Mouse (Mus musculus): ENCODE measurements around the gene Tmem106c. TPM values are rescaled to one million over a fixed set of nuclear protein-coding genes. Genes with fewer than 3 reads are reported as not detected.

Tmem106c gene
- polyA plus RNA-seq, 1 experiment = 7.1 TPM

GRCm38 (mm10) chr15:97955286-97955685 lies 8.7 kb upstream of the Tmem106c start:
- Histone ChIP-seq H3K4me3 (replicated peaks; ENCODE audit: control insufficient read depth, low read depth, low read length) (no peak overlapping the region), H3K4me1 (ENCODE audit: control insufficient read depth, insufficient read depth, low read length) (no peaks in the 10 kb centered on the region), H3K27ac (ENCODE audit: control insufficient read depth, insufficient read depth, low read depth, low read length, poor library complexity) (peak overlapping the region; percentile 73)
- TF ChIP-seq CTCF (IDR thresholded peaks at IDR 0.05; ENCODE audit: control insufficient read depth, insufficient read depth, low read length) (no peak), POLR2A (IDR thresholded peaks at IDR 0.05; ENCODE audit: borderline replicate concordance, control insufficient read depth, low read depth, low read length) (no peak)
- WGBS = 45% methylated on average over 1 of the region's 1 CpGs

GRCm38 (mm10) chr15:97955742-97956141 lies 8.3 kb upstream of the Tmem106c start:
- Histone ChIP-seq H3K27ac (ENCODE audit: control insufficient read depth, insufficient read depth, low read depth, low read length, poor library complexity) (0 out of 2 replicates have a peak overlapping the region, but pooled peaks have one; percentile 2), H3K4me3 (replicated peaks; ENCODE audit: control insufficient read depth, low read depth, low read length) (no peak overlapping the region)
- WGBS = 61% methylated on average over 4 of the region's 4 CpGs

GRCm38 (mm10) chr15:97956416-97956815 lies 7.6 kb upstream of the Tmem106c start:
- TF ChIP-seq CTCF (IDR thresholded peaks at IDR 0.05; ENCODE audit: control insufficient read depth, insufficient read depth, low read length) (no peak), POLR2A (IDR thresholded peaks at IDR 0.05; ENCODE audit: borderline replicate concordance, control insufficient read depth, low read depth, low read length) (no peak)

More at GRCm38 (mm10) chr15:97955742-97956141, 8.3 kb upstream of the Tmem106c start:
- no peaks in the 10 kb centered on the region for H3K4me1 ChIP-seq (ENCODE audit: control insufficient read depth, insufficient read depth, low read length)
- TF ChIP-seq POLR2A (IDR thresholded peaks at IDR 0.05; ENCODE audit: borderline replicate concordance, control insufficient read depth, low read depth, low read length) (no peak), CTCF (IDR thresholded peaks at IDR 0.05; ENCODE audit: control insufficient read depth, insufficient read depth, low read length) (no peak)

GRCm38 (mm10) chr15:97963329-97963988 lies 541 bp upstream of the Tmem106c start:
- TF ChIP-seq CTCF (IDR thresholded peaks at IDR 0.05; ENCODE audit: control insufficient read depth, insufficient read depth, low read length) = no peak
- WGBS = 2% methylated on average over 13 of the region's 13 CpGs
- Histone ChIP-seq H3K4me3 (replicated peaks; ENCODE audit: control insufficient read depth, low read depth, low read length) (peak overlapping the region; percentile 71), H3K4me1 (ENCODE audit: control insufficient read depth, insufficient read depth, low read length) (peaks cover 1% of the 10 kb centered on the region; the same call in 1 of the 2 replicates), H3K27ac (ENCODE audit: control insufficient read depth, insufficient read depth, low read depth, low read length, poor library complexity) (peak overlapping the region; percentile 17; the same call in 1 of the 2 replicates)

More at GRCm38 (mm10) chr15:97956416-97956815, 7.6 kb upstream of the Tmem106c start:
- Histone ChIP-seq H3K4me3 (replicated peaks; ENCODE audit: control insufficient read depth, low read depth, low read length) (no peak overlapping the region), H3K27ac (ENCODE audit: control insufficient read depth, insufficient read depth, low read depth, low read length, poor library complexity) (no peak overlapping the region; the same call in 1 of the 2 replicates), H3K4me1 (ENCODE audit: control insufficient read depth, insufficient read depth, low read length) (no peaks in the 10 kb centered on the region)
- WGBS = 82% methylated on average over 11 of the region's 11 CpGs

GRCm38 (mm10) chr15:97964836-97965187 lies 812 bp downstream of the Tmem106c start:
- TF ChIP-seq POLR2A (IDR thresholded peaks at IDR 0.05; ENCODE audit: borderline replicate concordance, control insufficient read depth, low read depth, low read length) (no peak), CTCF (IDR thresholded peaks at IDR 0.05; ENCODE audit: control insufficient read depth, insufficient read depth, low read length) (no peak)
- 54% methylated on average over 7 of the region's 7 CpGs for WGBS
- Histone ChIP-seq H3K4me3 (replicated peaks; ENCODE audit: control insufficient read depth, low read depth, low read length) (no peak overlapping the region), H3K4me1 (ENCODE audit: control insufficient read depth, insufficient read depth, low read length) (peaks cover 1% of the 10 kb centered on the region; the same call in 1 of the 2 replicates), H3K27ac (ENCODE audit: control insufficient read depth, insufficient read depth, low read depth, low read length, poor library complexity) (no peak overlapping the region)

- TF ChIP-seq CTCF (IDR thresholded peaks at IDR 0.05; ENCODE audit: control insufficient read depth, insufficient read depth, low read length) (no peak), POLR2A (IDR thresholded peaks at IDR 0.05; ENCODE audit: borderline replicate concordance, control insufficient read depth, low read depth, low read length) (no peak)
- Histone ChIP-seq H3K27ac (ENCODE audit: control insufficient read depth, insufficient read depth, low read depth, low read length, poor library complexity) (no peak overlapping the region), H3K4me1 (ENCODE audit: control insufficient read depth, insufficient read depth, low read length) (peaks cover 1% of the 10 kb centered on the region; the same call in 1 of the 2 replicates), H3K4me3 (replicated peaks; ENCODE audit: control insufficient read depth, low read depth, low read length) (no peak overlapping the region)
- 82% methylated on average over 17 of the region's 17 CpGs for WGBS
Measured at GRCm38 (mm10) chr15:97965311-97966045, 1.5 kb downstream of the Tmem106c start.

GRCm38 (mm10) chr15:97970299-97970698 lies 6.3 kb downstream of the Tmem106c start:
- no peak overlapping the region for H3K4me3 ChIP-seq (replicated peaks; ENCODE audit: control insufficient read depth, low read depth, low read length)
- WGBS = 46% methylated on average over 6 of the region's 6 CpGs
- no peaks in the 10 kb centered on the region for H3K4me1 ChIP-seq (ENCODE audit: control insufficient read depth, insufficient read depth, low read length)
- H3K27ac ChIP-seq (ENCODE audit: control insufficient read depth, insufficient read depth, low read depth, low read length, poor library complexity) = no peak overlapping the region
- TF ChIP-seq POLR2A (IDR thresholded peaks at IDR 0.05; ENCODE audit: borderline replicate concordance, control insufficient read depth, low read depth, low read length) (no peak), CTCF (IDR thresholded peaks at IDR 0.05; ENCODE audit: control insufficient read depth, insufficient read depth, low read length) (peak; percentile 50)

GRCm38 (mm10) chr15:97972580-97972979 lies 8.6 kb downstream of the Tmem106c start:
- Histone ChIP-seq H3K4me3 (replicated peaks; ENCODE audit: control insufficient read depth, low read depth, low read length) (no peak overlapping the region), H3K27ac (ENCODE audit: control insufficient read depth, insufficient read depth, low read depth, low read length, poor library complexity) (no peak overlapping the region), H3K4me1 (ENCODE audit: control insufficient read depth, insufficient read depth, low read length) (no peaks in the 10 kb centered on the region)
- no peak for TF ChIP-seq POLR2A (IDR thresholded peaks at IDR 0.05; ENCODE audit: borderline replicate concordance, control insufficient read depth, low read depth, low read length)
- TF ChIP-seq CTCF (IDR thresholded peaks at IDR 0.05; ENCODE audit: control insufficient read depth, insufficient read depth, low read length) = no peak
- WGBS = 79% methylated on average over 6 of the region's 6 CpGs

Data from bone marrow, adult 2 months (tissue).